Mouse (Mus musculus): Measurements from ENCODE around the gene Tmem17. TPM values are rescaled to one million over a fixed set of nuclear protein-coding genes. Genes with fewer than 3 reads are reported as not detected.

Gene Tmem17
- total and polyA plus RNA-seq, 3 experiments, result 3.8 to 17.2 (median 7.4) TPM

- Histone ChIP-seq H3K9ac (ENCODE audit: insufficient read depth, low read depth) (no peak overlapping the region), H3K36me3 (replicated peaks in 1 of 2; ENCODE audit: control insufficient read depth in 1 of 2, insufficient read depth in 1 of 2, low read length in 1 of 2) (peaks cover 0 to 4% of the 10 kb centered on the region in 2 experiments), H3K4me2 (ENCODE audit: insufficient read depth, low read depth, poor library complexity, severe bottlenecking) (no peak overlapping the region), H3K79me2 (replicated peaks; ENCODE audit: control insufficient read depth, extremely low read depth, insufficient read depth, poor library complexity, severe bottlenecking) (no peaks in the 10 kb centered on the region), H3K4me1 (ENCODE audit: control insufficient read depth in 1 of 2, insufficient read depth in 2 of 2) (peaks cover 0 to 2% of the 10 kb centered on the region in 2 experiments; a peak in 1 of 4 replicates), H3K4me3 (replicated peaks in 1 of 3; ENCODE audit: low read depth in 2 of 3, low read length in 2 of 3, poor library complexity in 1 of 3) (no peak overlapping the region), H3K9me3 (replicated peaks; ENCODE audit: low read length) (peaks cover 4% of the 10 kb centered on the region), H3K27ac (ENCODE audit: insufficient read depth, low read depth) (no peak overlapping the region), H3K27me3 (replicated peaks) (no peaks in the 10 kb centered on the region)
- TF ChIP-seq ZNF384 (IDR thresholded peaks at IDR 0.05; ENCODE audit: low read depth, low read length) (no peak), SMC3 (IDR thresholded peaks at IDR 0.05; ENCODE audit: low read depth, low read length) (no peak), IRF4 (IDR thresholded peaks at IDR 0.05; ENCODE audit: low read depth, low read length) (no peak), ETS1 (conservative IDR thresholded peaks at IDR 0.05; ENCODE audit: low read depth, low read length) (no peak), ZMIZ1 (IDR thresholded peaks at IDR 0.05; ENCODE audit: low read depth, low read length) (no peak), PAX5 (IDR thresholded peaks at IDR 0.05; ENCODE audit: low read length) (no peak)
- DNase-seq (ENCODE audit: extremely low read depth), result no peak
- dilution Hi-C loops (cut with MboI; ENCODE audit: extremely low pct_ligation_motif_present, extremely low pct_unique_long_range_greater_than_20kb, low sequenced_read_pairs), result no loop called here
- in situ Hi-C loops (cut with MboI; ENCODE audit: low pct_ligation_motif_present, low pct_unique_long_range_greater_than_20kb, low sequenced_read_pairs), result no loop called here
Measured at GRCm38 (mm10) chr11:22518445-22518844, 6.6 kb downstream of the Tmem17 start.

GRCm38 (mm10) chr11:22520251-22520650 is 8.4 kb downstream of the Tmem17 start:
- dilution Hi-C loops (cut with MboI; ENCODE audit: extremely low pct_ligation_motif_present, extremely low pct_unique_long_range_greater_than_20kb, low sequenced_read_pairs), result no loop called here
- H3K4me1 ChIP-seq (ENCODE audit: control insufficient read depth in 1 of 2, insufficient read depth in 2 of 2), result peaks cover 0 to 2% of the 10 kb centered on the region in 2 experiments; a peak in 1 of 4 replicates
- no peak overlapping the region for H3K27ac ChIP-seq (ENCODE audit: insufficient read depth, low read depth)
- H3K9me3 ChIP-seq (replicated peaks; ENCODE audit: low read length), result peaks cover 4% of the 10 kb centered on the region
- TF ChIP-seq ZNF384 (IDR thresholded peaks at IDR 0.05; ENCODE audit: low read depth, low read length) (no peak), TBP (conservative IDR thresholded peaks at IDR 0.05; ENCODE audit: low read depth, low read length) (no peak), ZMIZ1 (IDR thresholded peaks at IDR 0.05; ENCODE audit: low read depth, low read length) (no peak), MAX (IDR thresholded peaks at IDR 0.05; ENCODE audit: low read length) (no peak), MAFK (IDR thresholded peaks at IDR 0.05; ENCODE audit: insufficient replicate concordance, low read length) (no peak), CTCF (conservative IDR thresholded peaks at IDR 0.05 in 1 of 2, IDR thresholded peaks at IDR 0.05 in 1 of 2; ENCODE audit: low read depth in 2 of 2, low read length in 2 of 2) (no peak), HCFC1 (IDR thresholded peaks at IDR 0.05; ENCODE audit: low read depth, low read length) (no peak), EP300 (IDR thresholded peaks at IDR 0.05; ENCODE audit: low read length) (no peak), IRF4 (IDR thresholded peaks at IDR 0.05; ENCODE audit: low read depth, low read length) (no peak), JUN (IDR thresholded peaks at IDR 0.05; ENCODE audit: insufficient read depth, low read depth, low read length) (no peak), MYC (IDR thresholded peaks at IDR 0.05; ENCODE audit: low read depth, low read length) (no peak)
- no peaks in the 10 kb centered on the region for H3K27me3 ChIP-seq (replicated peaks)
- in situ Hi-C loops (cut with MboI; ENCODE audit: low pct_ligation_motif_present, low pct_unique_long_range_greater_than_20kb, low sequenced_read_pairs), result no loop called here
- H3K79me2 ChIP-seq (replicated peaks; ENCODE audit: control insufficient read depth, extremely low read depth, insufficient read depth, poor library complexity, severe bottlenecking), result no peaks in the 10 kb centered on the region
- peaks cover 0 to 4% of the 10 kb centered on the region in 2 experiments for H3K36me3 ChIP-seq (replicated peaks in 1 of 2; ENCODE audit: control insufficient read depth in 1 of 2, insufficient read depth in 1 of 2, low read length in 1 of 2)
- H3K4me3 ChIP-seq (replicated peaks in 1 of 3; ENCODE audit: low read depth in 2 of 3, low read length in 2 of 3, poor library complexity in 1 of 3), result no peak overlapping the region
- DNase-seq (ENCODE audit: extremely low read depth), result no peak
- no peak overlapping the region for H3K4me2 ChIP-seq (ENCODE audit: insufficient read depth, low read depth, poor library complexity, severe bottlenecking)
- H3K9ac ChIP-seq (ENCODE audit: insufficient read depth, low read depth), result no peak overlapping the region

GRCm38 (mm10) chr11:22524606-22525005 is 12.7 kb downstream of the Tmem17 start:
- in situ Hi-C loops (cut with MboI; ENCODE audit: low pct_ligation_motif_present, low pct_unique_long_range_greater_than_20kb, low sequenced_read_pairs), result no loop called here

More at GRCm38 (mm10) chr11:22524606-22525005, 12.7 kb downstream of the Tmem17 start:
- Histone ChIP-seq H3K4me1 (ENCODE audit: control insufficient read depth in 1 of 2, insufficient read depth in 2 of 2) (no peaks in the 10 kb centered on the region), H3K36me3 (replicated peaks in 1 of 2; ENCODE audit: control insufficient read depth in 1 of 2, insufficient read depth in 1 of 2, low read length in 1 of 2) (no peaks in the 10 kb centered on the region), H3K27ac (ENCODE audit: insufficient read depth, low read depth) (no peak overlapping the region), H3K4me2 (ENCODE audit: insufficient read depth, low read depth, poor library complexity, severe bottlenecking) (no peak overlapping the region), H3K79me2 (replicated peaks; ENCODE audit: control insufficient read depth, extremely low read depth, insufficient read depth, poor library complexity, severe bottlenecking) (no peaks in the 10 kb centered on the region), H3K9ac (ENCODE audit: insufficient read depth, low read depth) (no peak overlapping the region), H3K9me3 (replicated peaks; ENCODE audit: low read length) (peaks cover 2% of the 10 kb centered on the region), H3K27me3 (replicated peaks) (no peaks in the 10 kb centered on the region), H3K4me3 (replicated peaks in 1 of 3; ENCODE audit: low read depth in 2 of 3, low read length in 2 of 3, poor library complexity in 1 of 3) (no peak overlapping the region)
- no peak for DNase-seq (ENCODE audit: extremely low read depth)
- dilution Hi-C loops (cut with MboI; ENCODE audit: extremely low pct_ligation_motif_present, extremely low pct_unique_long_range_greater_than_20kb, low sequenced_read_pairs), result no loop called here
- no peak for TF ChIP-seq JUN (IDR thresholded peaks at IDR 0.05; ENCODE audit: insufficient read depth, low read depth, low read length)
- no peak for TF ChIP-seq RCOR1 (conservative IDR thresholded peaks at IDR 0.05; ENCODE audit: low read depth, low read length)
- TF ChIP-seq ZKSCAN1 (IDR thresholded peaks at IDR 0.05; ENCODE audit: borderline replicate concordance, low read depth, low read length), result no peak
- TF ChIP-seq MYC (IDR thresholded peaks at IDR 0.05; ENCODE audit: low read depth, low read length), result no peak
- TF ChIP-seq USF1 (IDR thresholded peaks at IDR 0.05; ENCODE audit: low read depth, low read length), result no peak
- TF ChIP-seq HCFC1 (IDR thresholded peaks at IDR 0.05; ENCODE audit: low read depth, low read length), result no peak
- no peak for TF ChIP-seq CTCF (conservative IDR thresholded peaks at IDR 0.05 in 1 of 2, IDR thresholded peaks at IDR 0.05 in 1 of 2; ENCODE audit: low read depth in 2 of 2, low read length in 2 of 2)
- no peak for TF ChIP-seq TBP (conservative IDR thresholded peaks at IDR 0.05; ENCODE audit: low read depth, low read length)
- TF ChIP-seq ELF1 (IDR thresholded peaks at IDR 0.05; ENCODE audit: low read depth, low read length), result no peak
- TF ChIP-seq EP300 (IDR thresholded peaks at IDR 0.05; ENCODE audit: low read length), result no peak
- no peak for TF ChIP-seq MAZ (IDR thresholded peaks at IDR 0.05; ENCODE audit: low read depth, low read length)
